Mouse (Mus musculus): Measurements from ENCODE around the gene Cldn17.

GRCm38 (mm10) chr16:88463235-88463634, 43.5 kb downstream of the Cldn17 start:
- TF ChIP-seq POLR2A (IDR thresholded peaks at IDR 0.05; ENCODE audit: low read depth, low read length) = no peak
- TF ChIP-seq CTCF (IDR thresholded peaks at IDR 0.05; ENCODE audit: extremely low read depth, insufficient read length, insufficient replicate concordance, low read depth, low read length) = no peak

All from small intestine, adult 2 months (tissue).